Mouse (Mus musculus) heart, postnatal 14 days (tissue): ENCODE results near the gene Upf3a. TPM values are rescaled to one million over a fixed set of nuclear protein-coding genes. Genes with fewer than 3 reads are reported as not detected.
"Not testable (repeated sequence)": the region's sequence is repeated elsewhere in the genome, so short reads cannot be mapped to it uniquely, and the experiment has no call there.

Source experiments
- DNase-seq, 2 experiments: peaks; one replicate each; pipeline ENCODE4 v3.0.0; 2021 to 2022
- intact Hi-C: fragments of 180-260 bp; cut with DNase I; formaldehyde crosslinking; loops from one replicate; pipeline ENCODE4 v1.15.1; 2025
- long read RNA-seq, 2 experiments: library from polyadenylated mRNA; stranded (forward); transcript quantifications; one replicate each; pipeline ENCODE4 v2.0.0; 2021
- total RNA-seq, 2 experiments: library from RNA; stranded (reverse); gene quantifications; 2 replicates each; pipeline ENCODE4 v1.2.3; 2021

Gene Upf3a
- 10 to 100 TPM; 12.0 to 13.3 TPM for total RNA-seq
- long read RNA-seq, experiment 1, transcript Upf3a-201 (9 exons, 2,057 nt): major isoform, 25 of 30 reads
- long read RNA-seq, experiment 1, partial matches to known transcripts: 1 of 30 reads
- long read RNA-seq, experiment 1, other reads (novel, unspliced or antisense): 3 of 30 reads
- long read RNA-seq, experiment 2, transcript Upf3a-201 (9 exons, 2,057 nt): major isoform, 21 of 27 reads
- long read RNA-seq, experiment 2, partial matches to known transcripts: 1 of 27 reads
- long read RNA-seq, experiment 2, other reads (novel, unspliced or antisense): 1 of 27 reads

DNA sequence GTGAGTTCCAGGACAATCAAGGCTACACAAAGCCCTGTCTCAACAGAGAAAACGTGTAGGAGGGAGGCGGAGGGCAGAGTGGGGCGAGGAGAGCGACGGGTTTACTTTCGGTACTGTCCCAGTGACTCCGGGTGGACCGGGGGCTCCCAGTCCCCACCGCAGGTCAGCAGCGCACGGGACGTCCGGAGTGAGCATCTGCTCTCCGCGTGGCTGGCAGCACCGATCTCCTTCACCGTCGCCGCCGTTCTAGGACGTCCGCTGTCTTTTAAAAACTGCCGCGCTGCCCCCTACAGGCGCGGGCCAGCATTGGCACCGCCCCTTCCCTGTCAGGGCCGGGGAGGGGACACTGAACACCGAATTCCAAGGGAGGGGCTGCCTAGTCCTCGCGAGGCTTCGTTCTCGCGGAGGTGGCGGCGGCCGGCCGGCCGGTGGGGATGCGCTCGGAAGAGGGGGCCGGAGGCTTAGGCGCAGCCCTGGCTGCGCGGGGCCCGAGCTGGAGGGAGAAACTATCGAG, at the start of gene Upf3a:
Upf3a (plus strand) TSS at position 366 of the 514 bp plus-strand sequence.
- intact Hi-C loops: loop anchor here (5.0 kb wide), 2 partner anchors 87 to 102 kb away; no protein-coding TSS in a partner anchor
- DNase-seq: peak; percentile 92 to 95

DNA sequence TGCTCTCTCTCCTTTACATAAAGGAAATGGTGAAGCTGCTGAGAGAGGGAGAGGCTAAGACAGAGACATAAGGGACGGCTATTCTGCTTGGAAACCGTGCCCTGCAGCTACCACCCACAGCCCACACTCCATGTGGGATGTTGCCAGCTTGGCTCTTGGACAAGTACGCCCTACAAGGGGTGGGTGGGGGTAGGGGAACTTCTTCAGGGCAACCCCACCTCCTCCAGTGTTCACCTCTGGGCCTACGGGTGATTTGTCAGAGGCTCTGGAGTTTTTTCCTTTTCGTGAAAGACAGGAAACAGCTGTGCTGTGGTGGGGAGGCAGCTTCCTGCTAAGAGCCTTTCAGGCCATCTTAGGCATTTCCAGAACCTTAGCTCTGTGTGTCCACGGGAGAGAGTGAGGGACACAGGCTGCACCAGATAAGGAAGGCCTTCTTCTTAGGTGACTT, 45.1 kb upstream of the Upf3a start:
- DNase-seq: peak; percentile 47 to 56
- intact Hi-C loops: no loop called here

DNA sequence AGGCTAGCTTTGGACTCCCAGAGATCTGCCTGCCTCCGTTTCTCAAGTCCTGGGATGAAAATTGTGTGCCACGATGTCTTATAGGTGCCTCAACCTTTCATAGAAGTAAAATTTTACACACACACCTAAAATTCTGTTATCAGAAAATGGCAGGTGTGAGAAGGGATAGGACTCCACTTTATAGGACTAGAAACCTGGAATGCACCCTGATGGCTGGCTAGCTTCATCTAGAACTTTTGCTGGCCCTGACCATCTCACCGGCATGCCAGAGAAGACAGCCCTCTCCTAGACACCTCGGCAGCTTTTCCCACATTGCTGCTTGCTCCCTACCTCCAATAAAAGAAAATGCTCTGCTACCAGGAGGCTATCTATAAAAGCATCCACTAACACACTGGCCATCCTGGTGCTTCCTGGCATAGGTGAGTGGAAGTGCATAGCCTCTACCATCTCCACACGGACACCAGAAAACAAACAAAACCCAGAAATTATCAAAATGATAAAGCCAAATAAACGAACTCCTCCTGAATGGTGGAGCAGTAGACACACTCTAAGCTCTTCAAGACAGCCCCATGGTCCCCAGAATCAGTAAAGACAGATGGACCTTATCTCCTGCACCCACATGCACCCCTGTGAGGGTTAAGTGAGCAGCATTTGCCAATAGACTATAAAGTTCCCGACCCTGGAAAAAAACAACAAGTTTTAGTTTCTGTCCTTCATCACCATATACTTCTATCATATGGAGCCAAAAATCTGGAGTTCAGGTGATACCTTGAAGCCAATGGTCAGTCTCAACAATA, 44.4 kb upstream of the Upf3a start:
- intact Hi-C loops: no loop called here
- DNase-seq: no peak

DNA sequence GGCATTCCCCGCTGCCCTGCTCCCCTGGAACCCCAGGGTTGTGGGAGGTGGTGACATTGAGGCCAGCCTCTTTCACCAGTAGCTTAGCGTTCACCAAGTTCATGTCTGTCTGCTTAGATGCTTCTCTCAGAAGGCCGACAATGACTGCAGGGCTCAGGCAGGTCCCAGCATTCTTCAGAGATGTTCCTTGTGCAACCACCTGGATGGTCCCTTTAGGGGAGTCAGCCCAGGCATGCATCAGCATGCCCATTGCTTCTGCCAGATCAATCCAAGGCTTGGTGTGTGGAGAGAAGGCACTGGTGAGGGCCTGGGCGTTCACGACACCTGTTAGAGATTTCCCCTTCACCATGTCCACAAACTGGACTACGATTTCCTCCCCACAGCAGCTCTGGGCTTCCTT, 39.2 kb upstream of the Upf3a start:
- DNase-seq, intact Hi-C loops: not testable (repeated sequence)

DNA sequence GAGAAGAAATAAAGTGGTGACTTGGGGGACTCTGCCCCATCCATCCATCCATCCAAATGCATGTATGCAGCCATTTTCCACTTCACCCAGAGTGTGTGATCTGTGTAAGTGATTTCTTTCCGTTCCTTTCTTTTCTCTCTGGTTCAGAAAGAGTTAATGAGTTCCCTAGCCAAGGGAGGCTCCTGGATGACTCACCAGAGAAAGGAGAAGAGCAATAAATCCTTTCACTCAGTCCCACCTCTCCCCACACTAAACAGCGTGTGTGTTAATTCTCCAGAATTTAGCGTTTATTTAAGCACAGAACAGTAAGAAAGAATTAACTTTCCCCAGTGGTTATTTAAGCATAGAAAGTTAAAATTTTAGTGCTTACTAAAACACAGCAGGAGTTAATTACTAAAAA, 37.8 kb upstream of the Upf3a start:
- intact Hi-C loops: no loop called here
- no peak for DNase-seq

DNA sequence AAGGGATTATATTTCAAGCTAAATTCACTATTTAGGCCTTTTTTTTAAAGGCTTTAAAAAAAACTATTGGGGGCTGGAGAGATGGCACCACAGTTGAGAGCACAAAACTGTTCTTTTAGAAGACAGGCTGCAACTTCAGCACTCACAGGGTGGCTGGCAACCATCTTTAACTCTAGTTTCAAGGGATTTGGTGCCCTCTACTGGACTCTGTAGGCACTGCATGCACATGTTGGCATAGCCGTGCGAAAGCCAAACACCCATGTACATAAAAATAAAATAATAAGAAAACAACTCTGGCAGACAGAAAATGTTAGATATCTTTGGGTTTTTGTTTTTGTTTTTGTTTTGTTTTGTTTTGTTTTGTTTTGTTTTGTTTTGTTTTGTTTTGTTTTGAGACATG, 31.7 kb upstream of the Upf3a start:
- intact Hi-C loops: loop anchor here (1.0 to 5.0 kb wide), 4 partner anchors 76 to 341 kb away; partner anchors contain the start of gene Rasa3

DNA sequence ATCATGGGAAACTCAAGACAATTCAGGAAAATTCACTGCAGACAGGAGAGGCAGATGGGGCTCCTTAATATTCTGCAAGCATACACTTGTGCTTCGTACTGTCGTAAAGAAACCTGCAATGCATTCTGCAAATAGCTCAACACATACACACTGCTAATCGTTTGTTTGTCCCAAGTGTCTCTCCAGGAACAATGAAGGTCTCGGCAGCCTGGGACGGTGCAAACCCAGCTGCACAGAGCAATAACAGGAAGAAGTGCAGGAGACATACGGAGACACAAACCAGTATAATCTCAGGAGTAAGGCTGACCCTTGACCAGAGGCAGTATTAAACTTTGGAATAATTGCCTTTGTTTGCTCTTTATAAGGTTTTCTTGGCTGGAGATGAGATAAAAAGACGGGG, 28.9 kb upstream of the Upf3a start:
- no peak for DNase-seq
- intact Hi-C loops: loop anchor here (5.0 kb wide), 1 partner anchor 154 kb away; no protein-coding TSS in a partner anchor

More for the DNA sequence above, 31.7 kb upstream of the Upf3a start:
- DNase-seq: peak; percentile 78 to 90

DNA sequence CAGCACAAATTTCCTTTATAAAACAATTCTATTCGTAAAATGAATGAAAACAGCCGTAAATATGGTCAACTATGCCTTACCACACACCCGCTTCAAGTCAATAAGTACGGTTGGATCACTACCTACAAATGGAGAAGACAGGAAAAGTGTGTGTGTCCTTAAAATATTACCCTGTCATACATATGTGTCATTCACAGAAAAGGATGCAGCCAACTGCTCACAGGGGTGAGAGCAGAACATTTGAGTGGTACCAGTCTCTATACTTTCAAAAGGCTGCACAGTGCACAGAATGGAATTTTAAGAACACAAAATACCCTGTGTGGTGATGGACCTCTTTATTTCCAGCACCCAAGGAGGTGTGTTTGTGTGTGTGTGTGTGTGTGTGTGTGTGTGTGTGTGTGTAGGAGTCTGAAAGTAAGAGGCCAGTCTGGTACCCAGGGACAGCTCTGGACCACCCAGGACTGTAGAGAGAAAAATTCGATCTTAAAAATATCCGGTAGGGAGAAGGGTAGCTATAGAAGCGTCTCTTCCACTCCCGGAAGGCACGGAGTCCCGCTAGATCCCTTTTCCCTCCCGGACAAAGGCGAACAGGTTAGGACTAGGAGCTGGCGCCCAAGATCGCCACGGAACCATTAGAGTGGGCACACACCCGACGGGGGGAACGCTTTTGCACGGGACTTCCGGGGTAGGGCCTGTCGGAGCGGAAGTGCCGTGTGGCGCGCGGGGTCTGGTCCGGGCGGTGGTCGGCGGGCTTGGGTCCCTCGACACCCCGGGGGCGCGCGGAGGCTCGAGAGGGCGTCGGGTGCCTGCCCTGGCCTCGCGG, 28.2 kb upstream of the Upf3a start, which contains the start of gene Cdc16:
Cdc16 (plus strand) TSS at position 695 of the 823 bp plus-strand sequence.
- intact Hi-C loops: loop anchor here (5.0 kb wide), 1 partner anchor 155 kb away; no protein-coding TSS in a partner anchor
- peak; percentile 92 to 95 for DNase-seq

DNA sequence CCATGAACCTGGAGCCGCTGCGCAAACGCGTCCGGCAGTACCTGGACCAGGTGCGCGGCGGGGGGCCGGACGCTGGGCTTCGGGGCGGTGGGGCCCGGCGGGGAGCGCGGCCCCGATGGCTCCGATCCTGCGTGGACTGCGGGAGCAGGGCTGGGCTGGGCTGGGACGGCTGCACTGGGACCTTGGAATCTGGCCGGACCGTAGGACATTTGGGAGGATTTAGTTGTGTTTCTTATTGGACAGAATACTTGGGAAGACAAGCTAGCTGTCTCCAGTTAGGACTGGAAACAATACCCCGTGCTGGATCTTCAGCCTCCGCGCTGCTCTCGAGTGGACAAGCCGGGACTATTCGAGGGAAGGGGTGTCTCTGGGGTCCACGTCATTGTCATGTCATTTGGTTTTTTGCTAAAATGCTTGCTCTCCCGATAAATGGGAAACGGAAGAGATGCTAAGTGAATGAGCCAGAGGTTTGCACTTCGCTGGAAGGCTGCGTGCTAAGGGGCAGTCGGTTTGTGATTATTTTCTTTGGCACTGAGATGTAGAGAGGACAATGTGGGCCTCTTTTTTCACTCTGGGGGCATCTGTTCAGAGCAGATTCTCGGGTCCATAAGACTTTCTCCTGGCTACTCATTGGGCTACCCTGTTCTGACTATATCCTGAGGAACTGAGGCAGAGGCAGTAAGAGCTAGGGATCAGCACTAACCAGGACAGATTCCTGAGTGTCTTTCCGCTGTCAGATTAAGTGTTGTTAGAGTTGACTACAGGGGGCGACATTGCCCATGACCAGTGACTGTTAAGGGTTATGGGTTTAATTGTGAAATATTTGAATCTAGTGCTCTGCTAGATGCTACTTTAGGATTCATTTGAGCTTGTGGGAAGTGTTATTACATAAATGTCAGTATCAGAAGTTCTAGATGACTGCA, 27.3 kb upstream of the Upf3a start:
- intact Hi-C loops: loop anchor here (5.0 kb wide), 1 partner anchor 156 kb away; no protein-coding TSS in a partner anchor
- peak; percentile 46 to 58 for DNase-seq

DNA sequence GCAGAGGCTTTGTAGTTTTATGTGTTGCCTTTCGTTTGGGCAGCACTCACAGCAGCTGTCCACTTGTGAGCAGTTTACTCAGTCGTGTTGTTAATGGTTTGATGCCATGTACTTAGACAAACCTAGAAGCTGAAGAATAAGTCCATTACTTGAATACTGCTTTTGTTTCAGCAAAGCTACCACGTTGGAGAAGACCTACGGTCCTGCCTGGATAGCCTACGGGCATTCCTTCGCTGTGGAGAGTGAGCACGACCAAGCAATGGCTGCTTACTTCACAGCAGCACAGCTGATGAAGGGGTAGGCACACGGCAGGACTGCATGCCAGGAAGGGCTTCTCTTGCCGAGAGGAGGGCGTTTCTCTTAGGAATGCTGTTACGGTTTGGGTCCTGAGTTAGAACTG, 16.2 kb upstream of the Upf3a start:
- intact Hi-C loops: no loop called here
- DNase-seq: no peak

DNA sequence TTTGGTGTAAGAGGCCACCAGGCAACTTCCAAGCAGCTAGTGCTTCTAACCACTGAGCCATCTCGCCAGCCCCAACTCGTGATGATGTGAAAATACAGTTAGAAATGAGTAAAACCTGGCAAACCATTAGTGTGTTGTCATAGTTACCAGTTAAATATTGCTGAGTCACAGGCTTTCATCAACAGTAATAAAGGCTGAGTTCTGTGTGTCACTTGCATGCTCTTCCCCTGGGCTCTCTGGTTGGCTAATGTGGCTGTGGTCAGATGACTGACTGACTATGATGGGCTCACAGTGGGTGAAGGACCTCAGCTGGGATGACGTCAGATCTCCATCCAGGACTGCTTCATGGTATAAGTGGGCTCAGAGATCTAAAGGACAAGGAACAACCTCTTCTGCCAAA, 4.9 kb upstream of the Upf3a start:
- no peak for DNase-seq
- intact Hi-C loops: no loop called here

DNA sequence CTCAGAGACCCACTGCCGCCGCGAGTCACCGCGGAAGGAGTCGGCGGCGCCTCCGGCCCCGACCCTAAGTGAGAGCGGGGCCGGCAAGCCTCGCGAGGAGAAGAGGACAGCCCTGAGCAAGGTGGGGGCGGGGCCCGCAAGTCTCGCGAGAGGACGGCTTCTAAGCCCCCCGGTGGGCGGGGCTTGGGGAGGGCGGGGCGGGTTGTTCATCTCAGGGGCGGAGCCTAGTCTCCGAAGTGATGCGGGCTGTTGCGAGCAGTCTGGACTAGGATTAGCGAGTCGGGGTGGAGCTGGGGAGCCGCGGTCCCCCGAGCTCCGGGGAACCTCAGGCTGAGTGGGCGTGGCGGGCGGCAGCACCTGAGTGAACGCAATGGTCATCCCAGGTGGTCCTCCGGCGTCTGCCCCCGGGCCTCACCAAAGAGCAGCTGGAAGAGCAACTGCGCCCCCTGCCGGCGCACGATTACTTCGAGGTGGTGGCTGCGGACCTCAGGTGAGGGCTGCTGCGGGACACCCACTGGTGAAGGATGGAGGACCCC, 417 bp downstream of the Upf3a start:
- intact Hi-C loops: loop anchor here (5.0 kb wide), 2 partner anchors 86 to 101 kb away; no protein-coding TSS in a partner anchor
- DNase-seq: peak; percentile 98

DNA sequence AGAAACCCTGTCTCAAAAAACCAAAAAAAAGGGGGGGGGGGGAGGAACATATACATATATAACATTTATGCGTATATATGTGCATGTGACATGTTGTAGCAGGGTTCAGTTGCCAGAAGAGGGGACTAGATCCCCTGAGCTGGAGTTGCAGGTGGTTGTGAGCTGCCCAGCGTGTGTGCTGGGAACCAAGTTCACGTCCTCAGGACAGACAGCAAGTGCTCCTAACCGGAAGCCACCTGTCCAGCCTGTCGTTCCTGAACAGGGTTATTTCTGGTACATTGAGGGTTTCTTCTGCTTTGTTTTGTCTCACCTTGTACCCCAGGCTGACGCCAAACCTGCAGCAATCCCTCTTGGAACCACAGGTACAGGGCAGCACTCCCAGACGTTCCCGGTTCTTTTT, 4.2 kb downstream of the Upf3a start:
- intact Hi-C loops: loop anchor here (5.0 kb wide), 2 partner anchors 83 to 98 kb away; no protein-coding TSS in a partner anchor

DNA sequence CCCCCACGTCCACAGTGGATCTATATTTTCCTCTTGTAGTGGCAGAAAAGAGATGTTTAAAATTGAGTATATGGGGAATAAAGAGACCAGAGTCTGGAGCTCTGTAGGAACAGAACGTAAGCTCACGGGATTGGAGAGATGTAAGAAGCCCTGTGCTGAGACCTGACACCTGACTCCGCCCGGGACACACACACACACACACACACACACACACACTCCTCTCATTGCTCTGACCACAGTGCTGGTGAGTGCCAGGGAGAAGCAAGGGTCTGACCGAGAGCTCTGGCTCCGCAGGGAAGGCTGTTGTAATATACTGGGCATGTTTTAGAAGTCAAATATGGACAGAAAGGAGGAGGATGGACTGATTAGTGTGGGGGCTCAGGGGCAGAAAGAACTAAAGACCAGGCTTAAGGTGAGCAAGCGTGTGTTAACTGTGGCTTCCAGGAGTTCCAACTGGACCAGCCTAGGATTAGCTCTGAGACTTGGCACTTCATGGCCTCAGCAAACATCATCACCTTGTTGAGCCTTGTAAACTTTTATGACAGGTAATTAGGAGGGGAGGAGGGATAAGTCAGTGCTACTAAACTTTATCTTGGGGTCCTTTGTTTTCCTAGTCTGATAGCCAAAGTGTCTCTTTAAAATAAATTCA, 7.8 kb downstream of the Upf3a start:
- DNase-seq: no peak
- intact Hi-C loops: no loop called here

More for the DNA sequence above, 4.2 kb downstream of the Upf3a start:
- no peak for DNase-seq

DNA sequence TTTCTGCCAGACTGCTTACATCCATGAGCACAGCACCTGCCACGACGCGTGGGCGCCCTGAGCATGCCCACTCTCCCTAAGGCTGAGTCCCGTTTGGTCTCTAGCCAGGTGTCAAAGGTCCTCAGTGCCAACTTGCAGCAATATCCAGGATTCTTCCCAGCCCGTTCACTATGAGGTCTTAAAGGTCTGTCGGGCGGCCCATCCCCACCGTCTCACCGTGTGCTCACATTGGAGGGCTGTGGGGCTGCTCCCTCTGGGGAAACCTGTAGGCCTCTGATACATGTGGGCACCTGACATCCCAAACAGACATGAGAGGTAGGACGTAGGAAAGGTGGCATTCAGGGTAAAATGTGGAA, 8.3 kb downstream of the Upf3a start:
- intact Hi-C loops: no loop called here
- DNase-seq: no peak

DNA sequence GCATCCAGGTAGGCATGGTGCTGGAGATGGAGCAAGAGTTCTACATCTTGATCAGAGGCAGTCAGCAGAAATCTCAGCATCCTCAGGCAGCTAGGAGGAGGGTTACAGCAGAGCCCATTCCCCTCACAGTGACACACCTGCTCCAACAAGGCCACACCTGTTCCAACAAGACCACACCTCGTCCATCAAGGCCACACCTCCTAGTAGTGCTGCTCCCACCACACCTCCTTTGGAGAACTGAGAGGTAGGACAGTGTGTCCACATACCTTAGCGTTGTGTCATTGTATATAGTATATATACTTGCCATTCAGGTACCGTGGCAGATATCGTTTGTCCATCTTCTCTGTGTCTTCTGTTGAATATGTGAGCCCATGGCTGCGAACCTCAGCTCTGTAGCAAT, 12.3 kb downstream of the Upf3a start:
- no peak for DNase-seq
- intact Hi-C loops: no loop called here

DNA sequence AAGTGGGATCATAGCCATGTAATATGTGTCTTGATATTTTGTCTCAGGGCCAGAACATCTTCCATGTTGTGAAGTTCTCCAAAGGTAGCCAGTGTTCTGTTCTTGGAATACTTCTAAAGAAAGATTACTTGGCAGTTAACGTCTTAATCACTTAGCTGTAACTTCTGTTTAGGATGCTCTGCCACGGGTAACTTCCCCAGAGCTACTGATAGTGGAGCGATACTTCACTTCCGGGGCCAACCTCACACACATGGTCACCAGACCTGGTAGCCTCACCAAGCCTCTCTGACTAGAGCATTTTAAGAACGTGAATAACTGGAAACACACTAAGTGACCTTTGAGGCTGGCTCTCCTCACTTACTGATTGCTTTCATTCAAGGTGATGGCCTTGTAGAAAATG, 14.2 kb downstream of the Upf3a start:
- intact Hi-C loops: no loop called here
- DNase-seq: no peak

DNA sequence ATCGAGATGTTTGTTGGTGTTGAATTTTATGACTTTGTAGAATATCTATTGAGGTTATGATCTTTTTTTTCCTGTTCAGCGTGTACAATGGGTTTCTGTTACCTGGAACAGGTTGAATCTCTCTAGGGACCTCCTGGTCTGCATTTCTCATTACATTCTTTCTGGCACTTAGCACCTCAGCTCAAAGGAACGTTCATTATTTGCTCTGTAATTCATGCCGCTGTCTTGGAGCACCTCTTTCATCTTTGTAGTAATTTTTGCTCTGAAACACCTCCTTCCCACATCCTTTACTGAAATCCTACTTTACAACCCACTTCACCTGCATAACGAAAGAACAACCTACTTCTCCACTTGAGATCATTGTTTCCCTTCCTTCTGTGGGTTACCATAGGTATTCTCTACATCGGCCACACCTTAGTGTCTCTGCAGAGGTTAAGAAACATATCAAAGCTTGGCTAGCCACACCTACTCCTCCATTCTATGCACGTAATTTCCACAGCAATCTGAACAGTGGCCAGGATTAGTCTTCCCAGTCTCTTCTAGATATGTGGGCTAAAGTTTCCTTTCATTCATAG, 43.3 kb downstream of the Upf3a start:
- intact Hi-C loops: no loop called here
- no peak for DNase-seq
